Mouse (Mus musculus): ENCODE data around the gene Patz1. TPM values are rescaled to one million over a fixed set of nuclear protein-coding genes. Genes with fewer than 3 reads are reported as not detected.

The Patz1 gene
- total RNA-seq (2021) = 10 to 100 TPM; 11.3 to 12.7 TPM
- long read RNA-seq, experiment 1, transcript Patz1-203 (3 exons, 2,930 nt) = major isoform, 5 of 9 reads
- long read RNA-seq, experiment 1, partial matches to known transcripts = 0 of 9 reads
- long read RNA-seq, experiment 1, other reads (novel, unspliced or antisense) = 2 of 9 reads
- long read RNA-seq, experiment 2, partial matches to known transcripts = 1 of 5 reads
- long read RNA-seq, experiment 2, other reads (novel, unspliced or antisense) = 0 of 5 reads

DNA sequence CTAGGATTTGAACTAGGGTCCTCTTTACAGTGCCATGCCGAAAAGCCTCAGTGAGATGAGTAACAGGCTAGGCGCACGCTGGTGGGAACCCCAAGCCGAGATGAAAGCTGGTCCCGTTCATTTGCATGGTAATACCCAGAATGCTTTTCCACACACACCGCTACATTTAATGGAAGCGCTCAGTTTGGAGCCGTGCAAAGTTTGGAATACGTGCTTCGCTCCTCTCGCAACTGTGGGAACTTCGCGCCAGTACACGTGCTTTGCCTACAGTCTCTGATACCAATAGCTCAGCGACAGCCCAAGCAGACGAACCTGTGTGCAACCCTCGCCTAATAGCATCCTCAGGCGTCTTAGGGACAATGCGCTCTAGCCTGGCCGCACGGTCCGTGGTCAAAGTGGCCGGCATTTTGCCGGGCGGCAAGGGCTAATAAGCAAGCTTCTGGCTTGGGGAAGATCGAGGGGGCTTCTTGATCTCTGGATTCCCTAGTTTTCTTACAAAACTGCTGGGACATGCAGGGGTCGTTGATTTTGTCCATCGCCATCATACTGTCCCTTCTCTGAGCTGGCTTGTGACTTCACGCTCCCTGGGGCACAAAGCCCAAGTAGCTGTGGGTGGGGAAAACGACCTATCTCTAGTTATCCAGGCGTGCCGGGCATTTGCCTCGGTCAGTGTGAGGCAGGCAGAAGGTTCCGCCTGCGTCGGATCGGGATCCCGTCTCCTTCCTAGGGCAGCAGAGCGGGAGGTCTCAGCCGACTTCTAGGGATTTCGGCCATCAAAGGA, at the start of gene Patz1:
Gene Patz1 (plus strand): TSS at position 354 of the 781 bp plus-strand sequence.
- DNase-seq (ENCODE audit: low spot score) = no peak

- DNase-seq (ENCODE audit: low spot score) = no peak
Measured at GRCm38 (mm10) chr11:3242395-3242794, 46.3 kb upstream of the Patz1 start.

DNA sequence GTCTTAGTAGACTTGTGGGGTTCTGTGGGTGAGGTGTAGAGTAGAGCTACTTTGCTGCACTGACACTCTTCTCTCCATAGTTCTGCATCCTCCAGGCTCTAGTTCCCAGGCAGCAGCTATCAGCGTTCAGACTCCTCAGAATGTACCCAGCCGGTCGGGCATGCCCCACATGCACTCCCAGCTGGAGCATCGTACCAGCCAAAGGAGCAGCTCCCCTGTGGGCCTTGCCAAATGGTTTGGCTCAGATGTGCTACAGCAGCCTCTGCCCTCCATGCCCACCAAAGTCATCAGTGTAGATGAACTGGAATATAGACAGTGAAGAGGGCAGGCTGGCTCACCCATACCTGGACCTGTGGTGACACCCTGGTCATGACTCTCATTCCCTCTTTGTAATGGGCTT, 44.9 kb upstream of the Patz1 start:
- DNase-seq (ENCODE audit: low spot score) = no peak

DNA sequence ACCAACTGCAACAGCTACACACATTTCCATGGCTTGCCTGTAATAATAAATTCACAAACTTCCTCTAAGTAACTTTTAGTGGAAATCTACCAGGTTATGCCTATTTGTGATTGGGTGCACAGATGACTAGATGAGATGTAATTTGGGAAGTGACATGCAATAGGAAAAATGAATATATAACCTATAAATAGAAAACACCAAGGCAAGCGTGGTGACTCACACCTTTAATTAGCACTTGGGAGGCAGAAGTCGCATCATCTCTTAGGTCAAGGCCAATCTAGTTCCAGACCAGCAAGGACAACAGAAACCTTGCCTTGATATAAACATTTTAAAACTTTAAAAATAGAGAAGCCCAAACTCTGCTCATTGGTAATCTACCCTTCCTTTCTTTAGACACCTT, 41.3 kb upstream of the Patz1 start:
- peak; percentile 24 for DNase-seq (ENCODE audit: low spot score)

DNA sequence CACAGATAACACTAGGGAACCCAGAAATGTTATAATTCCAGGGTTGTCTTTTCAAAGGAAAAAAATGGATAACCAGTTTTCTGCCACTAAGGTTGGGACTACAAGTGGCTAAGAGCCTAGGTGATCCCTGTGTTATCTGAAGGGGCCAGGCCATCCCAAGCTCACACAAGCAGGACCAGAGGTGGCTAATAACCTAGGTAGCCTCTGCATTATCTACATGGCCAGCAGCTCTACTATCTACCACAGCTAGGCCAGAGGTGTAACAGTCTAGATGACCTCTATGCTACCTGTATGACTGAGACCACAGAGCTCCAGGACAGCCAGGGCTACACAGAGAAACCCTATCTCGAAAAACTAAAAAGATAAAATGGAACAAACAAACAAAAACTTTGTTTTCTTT, 29.1 kb upstream of the Patz1 start:
- no peak for DNase-seq (ENCODE audit: low spot score)

DNA sequence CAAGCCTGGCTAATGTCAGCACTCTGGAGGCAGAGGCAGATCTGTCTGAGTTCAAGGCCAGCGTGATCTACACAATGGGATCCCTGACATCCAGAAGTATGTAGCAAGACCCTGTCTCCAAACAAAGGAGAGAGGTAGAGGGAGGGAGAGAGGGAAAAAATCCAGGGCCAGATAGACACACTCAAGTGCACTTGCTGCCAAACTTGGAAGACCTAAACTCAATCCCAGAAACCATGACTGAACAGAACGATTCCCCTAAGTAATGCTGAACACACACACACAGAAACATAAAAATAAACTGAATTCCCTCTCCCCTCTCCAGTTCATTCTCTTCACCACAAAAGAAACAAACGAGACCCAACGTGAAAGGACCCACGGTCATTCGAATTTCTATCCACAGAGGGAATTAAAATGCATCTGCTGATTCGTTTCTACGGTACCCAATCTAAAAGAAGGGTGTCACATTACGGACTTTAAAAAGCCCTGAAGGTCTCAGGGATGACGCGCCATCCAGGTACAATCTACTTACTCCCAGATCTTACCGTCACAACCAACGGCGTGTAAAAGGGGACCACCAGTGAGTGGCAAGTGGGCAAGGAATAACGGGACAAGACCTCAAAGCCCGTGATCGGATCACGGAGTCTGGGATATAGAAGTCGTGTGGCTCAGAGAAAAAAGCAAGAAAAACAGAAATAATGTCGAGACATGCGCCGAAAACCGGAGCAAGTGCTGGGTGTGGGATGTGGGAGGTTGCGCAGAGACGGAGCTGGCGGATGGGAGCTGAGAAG, 23.2 kb upstream of the Patz1 start:
- no peak for DNase-seq (ENCODE audit: low spot score)

DNA sequence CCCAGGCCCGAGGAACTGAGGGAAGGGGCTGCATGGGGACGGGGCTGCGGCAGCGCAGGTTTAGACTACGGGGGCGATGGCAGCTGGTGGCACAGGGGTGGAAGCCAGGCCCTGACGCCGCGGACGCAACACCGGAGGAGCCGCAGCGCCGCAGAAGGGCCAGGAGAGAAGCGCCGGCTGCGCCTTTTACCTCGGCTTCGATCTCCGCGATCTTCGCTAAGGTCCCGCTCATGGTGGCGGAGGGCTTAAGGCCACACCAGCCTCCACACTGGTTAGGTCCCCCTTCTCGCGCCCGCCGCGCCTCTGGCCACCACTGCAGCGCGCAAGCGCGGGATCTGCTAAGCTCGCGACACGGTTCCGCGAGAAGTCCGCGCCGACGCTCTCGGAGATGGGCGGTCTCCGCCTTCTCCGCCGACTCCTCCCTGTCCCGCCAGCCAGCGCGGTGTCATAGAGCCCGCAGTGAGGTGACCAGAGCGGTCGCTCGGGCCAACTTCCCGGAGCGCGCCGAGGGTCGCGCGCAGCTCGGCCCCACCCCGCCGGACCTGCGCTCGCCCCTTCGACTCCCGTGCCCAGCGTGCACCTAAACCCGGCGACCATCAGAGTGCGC, 22.5 kb upstream of the Patz1 start, which contains the start of gene Drg1:
Gene Drg1 (minus strand): TSS at position 337 of the 607 bp plus-strand sequence.
- DNase-seq (ENCODE audit: low spot score) = peak; percentile 93

DNA sequence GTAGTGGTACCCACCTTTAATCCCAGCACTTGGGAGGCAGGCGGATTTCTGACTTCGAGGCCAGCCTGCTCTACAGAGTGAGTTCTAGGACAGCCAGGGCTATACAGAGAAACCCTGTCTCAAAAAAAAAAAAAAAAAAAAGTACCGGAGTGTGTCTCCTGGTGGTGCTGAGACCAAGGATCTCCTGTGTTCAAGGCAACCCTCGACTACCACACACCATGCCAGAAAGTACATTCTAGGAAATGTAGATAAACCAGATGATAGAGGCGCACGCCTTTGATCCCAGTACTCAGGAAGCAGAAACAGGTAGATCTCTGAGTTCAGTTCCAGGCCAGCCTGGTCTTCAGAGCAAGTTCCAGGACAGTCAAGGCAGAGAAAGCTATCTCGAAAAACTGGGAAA, 21.5 kb upstream of the Patz1 start:
- no peak for DNase-seq (ENCODE audit: low spot score)

DNA sequence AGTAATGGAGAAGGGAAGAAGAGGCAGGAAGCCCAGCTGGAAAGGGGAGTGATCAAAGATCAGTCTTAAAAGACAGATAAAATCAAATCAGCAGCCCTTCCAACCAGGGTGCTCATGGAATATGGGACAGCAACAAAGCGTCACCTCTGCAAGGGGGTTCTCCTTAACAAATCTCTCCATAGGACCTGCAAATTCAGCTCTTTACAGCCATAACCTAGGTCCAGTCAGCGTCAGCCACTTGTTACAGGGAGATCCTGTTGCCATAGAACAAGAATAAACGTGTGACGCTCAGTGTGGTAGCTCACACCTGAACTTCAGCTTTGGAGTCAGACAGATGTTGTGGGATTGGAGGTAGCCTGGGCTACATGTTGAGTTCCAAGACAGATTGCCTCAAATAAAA, 19.4 kb upstream of the Patz1 start:
- no peak for DNase-seq (ENCODE audit: low spot score)

GRCm38 (mm10) chr11:3278351-3278750, 10.3 kb upstream of the Patz1 start:
- DNase-seq (ENCODE audit: low spot score) = no peak

GRCm38 (mm10) chr11:3279729-3280128, 8.9 kb upstream of the Patz1 start:
- DNase-seq (ENCODE audit: low spot score) = no peak

DNA sequence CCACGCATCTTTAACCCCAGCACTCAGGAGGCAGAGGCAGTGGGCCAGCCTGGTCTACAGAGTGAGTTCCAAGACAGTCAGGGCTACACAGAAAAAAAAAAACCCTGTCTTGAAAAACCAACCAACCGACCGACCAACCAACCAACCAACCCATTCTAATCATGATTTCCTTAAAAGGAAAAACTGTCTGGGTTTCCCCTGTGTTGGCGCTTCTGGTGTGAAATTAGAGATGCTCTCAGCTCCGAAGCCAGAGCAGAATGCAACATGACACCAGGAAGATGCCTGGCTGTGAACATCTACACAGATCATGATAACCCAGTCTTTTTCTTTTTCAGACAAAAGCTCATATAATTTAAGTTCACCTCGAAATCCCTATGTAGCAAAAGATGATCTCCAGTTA, 5.8 kb upstream of the Patz1 start:
- DNase-seq (ENCODE audit: low spot score) = no peak

DNA sequence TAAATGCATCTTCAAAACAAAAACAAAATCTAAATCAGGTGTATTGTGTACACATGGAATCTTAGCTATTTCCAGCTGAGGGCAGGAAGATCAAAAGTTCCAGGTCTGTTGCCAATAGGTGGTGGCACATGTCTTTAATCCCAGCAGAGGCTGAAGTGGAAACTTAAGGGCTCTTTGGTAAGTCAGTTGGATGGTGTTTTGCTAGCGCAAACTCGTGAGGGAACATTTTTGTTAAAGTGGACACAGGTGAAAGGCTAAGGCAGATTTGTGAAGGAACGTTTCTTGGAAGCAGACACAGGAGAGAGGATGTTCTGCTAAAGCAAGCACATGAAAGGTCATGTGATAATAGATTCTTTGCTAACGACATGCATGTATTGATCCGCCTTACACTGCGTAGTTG, 5.0 kb upstream of the Patz1 start:
- no peak for DNase-seq (ENCODE audit: low spot score)

DNA sequence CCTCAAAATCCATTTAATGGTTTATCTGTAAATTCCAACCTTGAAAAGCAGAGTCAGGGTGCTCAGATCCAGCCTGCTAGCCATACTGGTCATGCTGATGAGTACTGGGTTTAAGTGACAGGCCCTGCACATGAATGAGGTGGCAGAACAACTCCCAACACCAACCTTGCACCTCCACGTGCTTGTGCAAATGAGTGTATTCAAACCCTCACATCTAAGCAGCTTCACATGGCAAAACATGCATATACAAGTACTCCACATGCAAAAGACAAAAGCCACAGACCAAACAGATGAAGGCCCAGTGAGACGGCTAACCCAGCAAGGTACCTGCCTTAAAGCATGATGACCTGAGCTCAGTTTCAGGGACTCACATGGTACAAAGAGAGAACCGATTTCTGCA, 2.7 kb upstream of the Patz1 start:
- no peak for DNase-seq (ENCODE audit: low spot score)

DNA sequence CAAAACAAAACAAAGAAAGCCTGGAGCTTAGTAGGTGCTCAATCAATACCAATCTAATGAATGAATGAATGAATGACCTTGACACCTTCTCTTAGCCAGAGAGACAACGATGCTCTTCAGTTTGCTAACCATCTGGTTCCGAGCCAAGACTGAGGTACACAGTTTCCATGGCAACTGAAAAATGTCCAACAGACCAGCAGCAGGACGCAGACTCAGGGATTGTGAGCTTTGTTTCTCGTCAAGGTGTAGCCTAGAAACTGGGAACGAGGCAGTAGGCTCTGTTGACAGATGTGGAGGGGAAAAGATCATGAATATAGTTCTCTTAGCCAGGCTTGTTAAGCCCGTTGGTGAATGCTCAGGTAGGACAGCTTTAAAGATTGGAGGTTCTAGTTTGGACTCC, 1.5 kb upstream of the Patz1 start:
- DNase-seq (ENCODE audit: low spot score) = no peak

- no peak for DNase-seq (ENCODE audit: low spot score)
Measured at GRCm38 (mm10) chr11:3287921-3288320, 753 bp upstream of the Patz1 start.

DNA sequence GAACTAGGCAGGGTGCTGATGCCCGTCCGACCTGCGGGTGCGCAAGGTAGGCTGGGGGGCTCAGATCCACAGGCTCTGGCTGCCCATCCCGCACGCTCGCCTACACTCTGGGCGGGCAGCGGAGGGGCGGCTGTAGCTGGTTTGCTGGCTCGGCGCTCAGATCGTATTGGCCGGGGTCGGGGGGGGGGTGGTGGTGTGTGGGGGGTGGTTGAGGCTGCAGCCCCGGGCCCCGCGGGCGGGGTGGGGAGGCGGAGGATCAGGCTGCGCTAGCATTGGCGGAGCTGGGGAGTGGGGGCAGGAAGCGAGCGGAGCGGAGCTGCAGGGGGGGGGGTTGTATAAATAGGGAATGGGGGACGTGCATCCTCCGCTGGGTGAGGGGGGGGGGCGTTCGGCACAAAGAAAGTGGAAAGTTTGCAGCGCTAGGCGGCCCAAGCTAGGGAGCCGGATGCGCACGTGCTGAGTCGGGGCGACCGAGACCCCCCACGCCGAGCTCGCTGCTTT, 678 bp downstream of the Patz1 start:
- peak; percentile 58 for DNase-seq (ENCODE audit: low spot score)

- DNase-seq (ENCODE audit: low spot score) = peak; percentile 77
Measured at GRCm38 (mm10) chr11:3289803-3290639, 1.3 kb downstream of the Patz1 start.

- no peak for DNase-seq (ENCODE audit: low spot score)
Measured at GRCm38 (mm10) chr11:3290640-3291310, 2.1 kb downstream of the Patz1 start.
